Mouse (Mus musculus): ENCODE measurements around the gene Rac2. TPM values are rescaled to one million over a fixed set of nuclear protein-coding genes. Genes with fewer than 3 reads are reported as not detected.
A peak's percentile ranks its signal among the peaks of the same experiment; 100 is the strongest.

Rac2 gene
- polyA plus RNA-seq, 1 experiment from 2014 or later, result 8.8 TPM

DNA sequence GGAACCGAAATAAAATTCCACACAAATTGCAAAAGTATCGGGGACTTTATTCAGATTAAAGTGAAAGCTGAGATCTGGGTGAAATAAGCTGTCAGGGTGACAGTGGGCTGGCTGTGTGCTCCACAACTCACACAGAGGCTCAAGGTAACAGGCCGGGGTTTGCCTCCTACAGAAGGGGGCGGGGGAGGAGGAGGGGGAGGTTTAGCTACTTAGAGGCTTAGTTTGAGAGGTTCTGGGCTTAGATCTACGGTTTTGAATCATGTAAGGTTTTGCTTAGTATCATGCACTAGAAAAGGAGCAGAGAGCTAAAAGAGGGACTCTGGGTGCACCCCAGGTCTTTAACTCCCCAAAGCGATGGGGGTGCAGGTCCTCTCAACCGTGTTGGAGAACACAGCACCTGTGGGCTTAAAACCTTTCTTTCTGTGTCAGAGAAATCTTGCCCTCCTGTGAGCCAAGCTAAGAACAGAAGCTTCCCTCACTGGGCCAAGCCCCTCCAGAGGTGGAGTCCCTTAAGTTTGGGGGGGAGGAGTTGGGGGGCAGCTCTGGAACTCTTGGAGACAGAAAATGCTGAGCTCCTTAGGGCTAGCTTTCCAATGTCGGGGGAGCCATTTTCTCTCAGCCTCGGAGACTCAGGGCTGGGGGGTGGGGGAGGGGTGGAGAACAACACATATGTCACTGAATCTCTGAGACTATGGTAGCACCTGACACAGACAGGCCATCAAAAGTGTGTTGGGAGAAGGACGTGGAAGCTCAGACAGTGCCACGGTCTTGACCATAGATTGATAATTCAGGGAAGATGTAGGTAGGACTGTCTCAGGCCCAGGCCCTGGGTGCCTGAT, 13.2 kb downstream of the Rac2 start:
- Histone ChIP-seq H3K27ac (replicated peaks) (no peak overlapping the region), H3K36me3 (no peaks in the 10 kb centered on the region), H3K4me3 (no peak overlapping the region), H3K4me2 (no peak overlapping the region), H3K9ac (no peak overlapping the region), H3K27me3 (no peaks in the 10 kb centered on the region), H3K9me3 (no peaks in the 10 kb centered on the region), H3K4me1 (replicated peaks) (no peaks in the 10 kb centered on the region)
- no peak for ATAC-seq (ENCODE audit: low read depth)
- 67% methylated on average over 11 of the region's 11 CpGs for whole genome bisulfite sequencing

GRCm38 (mm10) chr15:78557693-78558535, 14.7 kb downstream of the Rac2 start:
- Histone ChIP-seq H3K27ac (replicated peaks) (no peak overlapping the region), H3K27me3 (no peaks in the 10 kb centered on the region), H3K4me3 (no peak overlapping the region), H3K9ac (no peak overlapping the region), H3K4me2 (no peak overlapping the region), H3K4me1 (replicated peaks) (no peaks in the 10 kb centered on the region), H3K36me3 (no peaks in the 10 kb centered on the region), H3K9me3 (peaks cover under 1% of the 10 kb centered on the region; the same call in 1 of the 2 replicates)
- no peak for ATAC-seq (ENCODE audit: low read depth)
- 64% methylated on average over 10 of the region's 10 CpGs for WGBS

- no peak overlapping the region for H3K9ac ChIP-seq
- peak overlapping the region; percentile 9; the same call in 1 of the 2 replicates for H3K4me3 ChIP-seq
- H3K27ac ChIP-seq (replicated peaks), result no peak overlapping the region
- H3K9me3 ChIP-seq, result peaks cover 16% of the 10 kb centered on the region; the same call in 1 of the 2 replicates
- no peak for ATAC-seq (ENCODE audit: low read depth)
- 64% methylated on average over 25 of the region's 25 CpGs for WGBS
- H3K4me2 ChIP-seq, result peak overlapping the region; percentile 27
- no peaks in the 10 kb centered on the region for H3K4me1 ChIP-seq (replicated peaks)
- no peaks in the 10 kb centered on the region for H3K36me3 ChIP-seq
- no peaks in the 10 kb centered on the region for H3K27me3 ChIP-seq
Measured at GRCm38 (mm10) chr15:78554545-78555313, 17.9 kb downstream of the Rac2 start.

DNA sequence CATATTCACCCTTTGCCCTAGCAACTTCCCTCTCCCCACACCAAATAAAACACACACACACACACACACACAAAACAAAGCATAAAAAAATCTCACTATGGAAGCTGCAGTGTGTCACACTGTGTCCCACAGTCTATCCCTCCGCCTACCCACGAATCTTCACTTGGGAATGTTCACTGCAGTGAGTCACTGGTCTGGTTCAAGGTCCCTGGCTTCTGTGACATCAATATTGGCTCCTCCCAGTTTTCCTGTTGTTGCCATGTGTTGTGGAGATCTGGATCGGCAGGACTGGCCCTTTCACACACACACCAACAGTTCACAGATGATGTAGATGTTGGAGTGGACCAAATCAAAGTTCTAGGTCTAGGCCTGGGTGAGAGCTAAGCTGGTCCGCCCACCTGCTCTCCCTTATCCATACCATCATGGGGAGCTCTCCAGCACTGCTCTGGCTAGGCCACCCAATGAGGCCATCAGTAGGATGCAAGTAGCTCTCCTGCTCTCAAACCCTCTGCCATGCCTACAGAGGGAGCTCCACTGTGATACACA, 23.3 kb downstream of the Rac2 start:
- Histone ChIP-seq H3K9ac (no peak overlapping the region), H3K27ac (replicated peaks) (no peak overlapping the region), H3K36me3 (no peaks in the 10 kb centered on the region), H3K27me3 (no peaks in the 10 kb centered on the region; the same call in 1 of the 2 replicates), H3K4me3 (no peak overlapping the region), H3K4me2 (no peak overlapping the region), H3K9me3 (peaks cover 16% of the 10 kb centered on the region; the same call in 1 of the 2 replicates), H3K4me1 (replicated peaks) (peaks cover 18% of the 10 kb centered on the region)
- no peak for ATAC-seq (ENCODE audit: low read depth)
- WGBS, result 78% methylated on average over 4 of the region's 4 CpGs

DNA sequence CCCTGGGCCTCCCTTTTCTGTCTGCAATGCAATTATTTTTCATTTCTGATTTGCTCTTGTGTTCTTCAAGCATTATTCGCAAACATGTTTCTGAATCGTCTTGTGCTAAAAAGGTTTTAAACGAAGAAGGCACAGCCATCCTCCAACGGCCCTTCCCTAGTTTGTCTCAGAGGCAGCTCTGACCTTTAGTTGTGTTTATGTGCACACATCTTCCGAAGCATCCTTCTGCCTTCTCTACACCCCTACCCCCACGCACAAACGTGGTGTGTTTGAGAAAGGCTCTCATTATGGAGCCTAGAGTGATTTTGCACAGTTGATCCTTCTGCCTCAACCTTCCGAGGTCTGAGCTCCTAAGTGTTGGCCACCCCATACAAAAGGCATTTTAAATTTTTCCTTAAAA, 23.9 kb downstream of the Rac2 start:
- H3K27me3 ChIP-seq, result no peaks in the 10 kb centered on the region; the same call in 1 of the 2 replicates
- peaks cover 16% of the 10 kb centered on the region; the same call in 1 of the 2 replicates for H3K9me3 ChIP-seq
- H3K4me3 ChIP-seq, result no peak overlapping the region
- peaks cover 20% of the 10 kb centered on the region for H3K4me1 ChIP-seq (replicated peaks)
- WGBS, result 68% methylated on average over 8 of the region's 8 CpGs
- no peak for ATAC-seq (ENCODE audit: low read depth)
- H3K27ac ChIP-seq (replicated peaks), result no peak overlapping the region
- H3K9ac ChIP-seq, result no peak overlapping the region
- H3K4me2 ChIP-seq, result no peak overlapping the region
- H3K36me3 ChIP-seq, result no peaks in the 10 kb centered on the region

GRCm38 (mm10) chr15:78548336-78548665, 24.3 kb downstream of the Rac2 start:
- WGBS, result 21% methylated on average over 3 of the region's 3 CpGs
- ATAC-seq (ENCODE audit: low read depth), result no peak
- no peaks in the 10 kb centered on the region for H3K36me3 ChIP-seq
- peaks cover 20% of the 10 kb centered on the region for H3K4me1 ChIP-seq (replicated peaks)
- H3K4me3 ChIP-seq, result no peak overlapping the region
- peaks cover 16% of the 10 kb centered on the region; the same call in 1 of the 2 replicates for H3K9me3 ChIP-seq
- H3K4me2 ChIP-seq, result no peak overlapping the region
- no peak overlapping the region for H3K9ac ChIP-seq
- H3K27me3 ChIP-seq, result no peaks in the 10 kb centered on the region; the same call in 1 of the 2 replicates
- H3K27ac ChIP-seq (replicated peaks), result no peak overlapping the region

DNA sequence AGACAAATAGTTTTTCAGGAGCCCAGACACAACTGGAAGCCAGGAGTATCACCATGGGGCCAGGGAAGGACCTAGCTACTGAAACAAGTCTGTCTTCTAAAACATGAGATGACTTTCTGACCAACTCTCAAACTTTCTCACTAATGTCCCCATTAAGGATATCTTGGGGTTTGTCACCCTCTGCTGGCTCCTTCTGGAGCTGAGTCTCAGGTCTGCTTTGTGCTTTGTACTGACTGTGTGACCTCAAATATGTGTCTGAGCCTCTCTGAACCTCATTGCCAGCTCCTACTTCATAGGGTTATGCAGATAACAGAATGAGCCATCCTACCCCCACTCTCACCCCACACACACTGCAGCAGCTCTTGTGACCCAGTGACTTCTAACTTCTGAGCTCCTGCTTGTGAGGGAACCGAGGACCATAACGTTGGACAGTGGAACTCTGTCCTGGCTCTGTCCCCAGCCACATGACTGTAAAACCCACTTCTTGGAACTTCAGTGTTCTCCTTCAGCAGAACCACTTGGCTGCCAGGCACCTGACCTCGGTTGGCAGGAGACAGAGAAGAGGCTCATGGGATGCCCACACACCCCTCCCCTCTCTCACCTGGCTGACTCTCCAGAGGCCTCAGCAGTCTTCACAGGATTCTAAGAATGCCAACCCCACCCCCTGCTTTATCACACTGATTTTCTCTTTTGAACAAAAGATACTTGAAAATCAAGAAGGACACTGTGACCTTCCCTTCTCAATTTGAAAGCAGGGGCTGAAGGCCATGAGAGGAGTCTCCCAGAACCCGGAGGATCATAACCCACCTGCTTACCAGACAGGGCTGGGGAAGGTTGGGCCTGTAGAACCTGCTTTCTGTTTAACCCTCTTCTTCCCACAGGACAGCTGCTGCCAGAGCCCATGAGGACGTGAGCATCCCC, 24.9 kb downstream of the Rac2 start:
- H3K9ac ChIP-seq, result no peak overlapping the region
- no peak overlapping the region for H3K4me3 ChIP-seq
- H3K27ac ChIP-seq (replicated peaks), result no peak overlapping the region
- no peak for ATAC-seq (ENCODE audit: low read depth)
- no peaks in the 10 kb centered on the region for H3K36me3 ChIP-seq
- H3K9me3 ChIP-seq, result peaks cover 13% of the 10 kb centered on the region; the same call in 1 of the 2 replicates
- no peak overlapping the region for H3K4me2 ChIP-seq
- no peaks in the 10 kb centered on the region; the same call in 1 of the 2 replicates for H3K27me3 ChIP-seq
- H3K4me1 ChIP-seq (replicated peaks), result peaks cover 20% of the 10 kb centered on the region
- WGBS, result 49% methylated on average over 5 of the region's 5 CpGs

DNA sequence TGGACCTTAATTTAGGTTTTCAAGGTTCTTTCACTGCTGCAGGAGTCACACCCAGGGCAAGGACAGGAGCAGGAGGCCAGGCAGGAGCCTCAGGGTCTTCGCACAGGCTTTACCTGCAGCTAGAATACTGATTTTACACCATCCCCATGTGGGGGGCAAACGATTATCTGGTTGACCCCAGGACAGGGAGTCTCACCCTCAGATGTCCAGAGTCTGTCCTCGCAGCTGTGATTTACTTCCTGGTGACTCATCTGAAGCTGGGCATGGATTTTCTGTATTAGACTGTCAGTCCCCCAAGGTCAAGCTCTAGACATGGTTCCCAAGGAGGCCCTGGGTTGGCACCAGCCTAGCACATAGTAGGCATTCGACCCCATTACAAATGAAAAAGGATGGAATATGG, 26.5 kb downstream of the Rac2 start:
- H3K4me1 ChIP-seq (replicated peaks), result peaks cover 36% of the 10 kb centered on the region

GRCm38 (mm10) chr15:78544561-78545001, 28.0 kb downstream of the Rac2 start, which contains the start of gene Sstr3:
Sstr3 (minus strand) TSS chr15:78544685.
- peak within 1 kb of the TSS; percentile 53 for H3K9ac ChIP-seq
- peak; percentile 22; the same call in 1 of the 2 replicates for ATAC-seq (ENCODE audit: low read depth)
- H3K4me2 ChIP-seq, result peak within 1 kb of the TSS; percentile 42
- peaks cover 36% of the 10 kb centered on the region for H3K4me1 ChIP-seq (replicated peaks)
- H3K27me3 ChIP-seq, result peaks cover 6% of the 10 kb centered on the region; the same call in 1 of the 2 replicates
- no peak within 1 kb of the TSS; the same call in 1 of the 2 replicates for H3K27ac ChIP-seq (replicated peaks)
- H3K9me3 ChIP-seq, result no peaks in the 10 kb centered on the region
- WGBS, result 12% methylated on average over 14 of the region's 14 CpGs
- no peak within 1 kb of the TSS for H3K4me3 ChIP-seq
- H3K36me3 ChIP-seq, result no peaks in the 10 kb centered on the region

More for the DNA sequence above, 26.5 kb downstream of the Rac2 start:
- Histone ChIP-seq H3K27me3 (no peaks in the 10 kb centered on the region; the same call in 1 of the 2 replicates), H3K9ac (no peak overlapping the region), H3K9me3 (0 out of 2 replicates have a peak, but pooled peaks cover 6% of the 10 kb centered on the region), H3K27ac (replicated peaks) (no peak overlapping the region), H3K4me3 (no peak overlapping the region), H3K4me2 (no peak overlapping the region), H3K36me3 (no peaks in the 10 kb centered on the region)
- ATAC-seq (ENCODE audit: low read depth), result no peak
- 86% methylated on average over 4 of the region's 4 CpGs for WGBS

- H3K27ac ChIP-seq (replicated peaks), result no peak overlapping the region; the same call in 1 of the 2 replicates
- H3K27me3 ChIP-seq, result peaks cover 10% of the 10 kb centered on the region; the same call in 1 of the 2 replicates
- H3K4me1 ChIP-seq (replicated peaks), result peaks cover 36% of the 10 kb centered on the region
- 78% methylated on average over 15 of the region's 15 CpGs for WGBS
- no peak for ATAC-seq (ENCODE audit: low read depth)
- no peak overlapping the region for H3K4me2 ChIP-seq
- H3K4me3 ChIP-seq, result no peak overlapping the region
- no peak overlapping the region for H3K9ac ChIP-seq
- no peaks in the 10 kb centered on the region for H3K9me3 ChIP-seq
- H3K36me3 ChIP-seq, result no peaks in the 10 kb centered on the region
Measured at GRCm38 (mm10) chr15:78544041-78544440, 28.5 kb downstream of the Rac2 start.

All from neural tube, embryonic 13.5 days (tissue).